Mouse (Mus musculus) bone marrow, adult 2 months (tissue): ENCODE data around the gene Col6a4.

Experiments
- CTCF ChIP-seq: fragments of 200-500 bp; IDR thresholded peaks from 2 replicates; pipeline ENCODE4 v1.5.1; 2011; ENCODE audit warnings: low read length, control low read depth; ENCODE audit not compliant: control insufficient read depth, insufficient read depth
- POLR2A ChIP-seq: fragments of 200-500 bp; IDR thresholded peaks from 2 replicates; pipeline ENCODE4 v1.6.1; 2011; ENCODE audit warnings: low read depth, mild to moderate bottlenecking, control low read depth, low read length, borderline replicate concordance; ENCODE audit not compliant: control insufficient read depth

GRCm38 (mm10) chr9:105992425-105992824 lies 104.2 kb downstream of the Col6a4 start:
- TF ChIP-seq CTCF (no peak), POLR2A (no peak)
